Mouse (Mus musculus) ES-Bruce4 (cell line): ENCODE data around the gene Lmbr1l.

Experiments used
- CTCF ChIP-seq: IDR thresholded peaks from one replicate; pipeline ENCODE4 v1.8.1; 2011; ENCODE audit warnings: low read depth, low read length
- POLR2A ChIP-seq: IDR thresholded peaks from one replicate; pipeline ENCODE4 v1.8.1; 2011; ENCODE audit warnings: low read length; ENCODE audit not compliant: insufficient read depth

DNA sequence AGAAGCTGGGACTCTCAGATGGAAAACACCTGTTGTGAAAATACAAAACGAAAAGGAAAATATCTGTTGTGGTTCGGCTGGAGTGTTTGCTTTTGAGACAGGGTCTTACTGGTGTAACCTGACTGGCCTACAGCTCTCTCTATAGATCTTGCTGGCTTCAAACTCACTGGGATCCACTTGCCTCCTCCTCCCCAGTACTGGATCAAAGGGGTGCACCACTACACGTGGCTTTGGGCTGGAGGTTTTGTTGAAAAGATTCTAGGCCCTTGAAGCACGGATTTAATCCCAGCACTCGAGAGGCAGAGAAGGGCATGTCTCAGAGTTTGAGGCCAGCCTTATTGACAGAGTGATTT, 36.4 kb downstream of the Lmbr1l start:
- TF ChIP-seq POLR2A (peak; percentile 30), CTCF (no peak)
